Mouse (Mus musculus) olfactory bulb, adult 2 months (tissue): Measurements from ENCODE around the gene Olfr520.

ENCODE experiments used
- CTCF ChIP-seq: fragments of 200-500 bp; IDR thresholded peaks from 2 replicates; pipeline ENCODE4 v1.5.1; 2012; ENCODE audit warnings: low read depth, mild to moderate bottlenecking, low read length, moderate library complexity; ENCODE audit not compliant: insufficient read depth
- POLR2A ChIP-seq: fragments of 200-500 bp; IDR thresholded peaks from 2 replicates; pipeline ENCODE4 v1.6.1; 2012; ENCODE audit warnings: mild to moderate bottlenecking, low read depth, low read length, moderate library complexity; ENCODE audit not compliant: insufficient read depth

DNA sequence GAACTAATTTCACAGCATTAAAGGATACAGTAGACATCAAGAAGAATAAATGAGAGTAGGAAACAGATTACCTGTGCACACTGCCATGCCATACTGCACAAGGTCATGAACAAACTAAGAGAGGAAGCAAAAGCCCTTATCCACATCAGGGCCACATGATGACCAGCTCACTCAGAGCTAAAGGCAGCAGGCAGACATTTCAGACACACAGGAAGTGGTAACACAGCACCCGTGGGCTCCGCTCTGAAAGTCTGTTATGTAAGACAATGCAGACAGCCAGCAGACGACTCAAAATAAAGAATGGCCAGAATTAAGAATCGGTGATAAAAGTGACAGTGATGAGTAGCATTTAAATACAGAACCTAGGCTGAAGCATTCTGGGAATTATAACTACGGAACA, 51.3 kb downstream of the Olfr520 start:
- TF ChIP-seq CTCF (no peak), POLR2A (no peak)
